Mouse (Mus musculus) MEL (cell line): ENCODE measurements at regions not wholly inside any gene's neighbourhood (a gene's known extent, or its start where the extent isn't known, plus 50 kb on each side); places are given as distances from the start of the nearest gene placed in this dataset.

Experiments used
- CHD2 ChIP-seq: IDR thresholded peaks from 2 replicates; pipeline ENCODE4 v1.6.1; 2011; ENCODE audit warnings: low read length, improper control_type of control experiment
- CTCF ChIP-seq, 3 experiments: IDR thresholded peaks in 2 of 3; conservative IDR thresholded peaks in 1 of 3; 2 replicates each; pipeline ENCODE4 v1.5.1; 2011 to 2012; ENCODE audit warnings: low read length in 3 of 3, low read depth in 2 of 3, mild to moderate bottlenecking in 2 of 3, improper control_type of control experiment in 1 of 3, inconsistent platforms in 1 of 3, mixed read lengths in 1 of 3, moderate library complexity in 1 of 3; ENCODE audit not compliant: control insufficient read depth in 1 of 3, insufficient read depth in 1 of 3, poor library complexity in 1 of 3, severe bottlenecking in 1 of 3
- E2F4 ChIP-seq: IDR thresholded peaks from 2 replicates; pipeline ENCODE4 v1.6.1; 2011; ENCODE audit warnings: low read depth, low read length, improper control_type of control experiment, borderline replicate concordance
- ELF1 ChIP-seq: IDR thresholded peaks from 2 replicates; pipeline ENCODE4 v1.6.1; 2014; ENCODE audit warnings: low read depth, mild to moderate bottlenecking, inconsistent platforms, low read length, improper control_type of control experiment, moderate library complexity
- EP300 ChIP-seq, 2 experiments: IDR thresholded peaks; 2 replicates each; pipeline ENCODE4 v1.6.1; 2011; ENCODE audit warnings: improper control_type of control experiment in 2 of 2, low read length in 2 of 2, low read depth in 1 of 2, mild to moderate bottlenecking in 1 of 2
- ETS1 ChIP-seq: IDR thresholded peaks from 2 replicates; pipeline ENCODE4 v1.6.1; 2012; ENCODE audit warnings: low read depth, mild to moderate bottlenecking, inconsistent platforms, low read length, improper control_type of control experiment, moderate library complexity
- MAX ChIP-seq: IDR thresholded peaks from 2 replicates; pipeline ENCODE4 v1.6.1; 2011; ENCODE audit warnings: low read length, improper control_type of control experiment
- MAZ ChIP-seq: IDR thresholded peaks from 2 replicates; pipeline ENCODE4 v1.6.1; 2012; ENCODE audit warnings: low read depth, mild to moderate bottlenecking, inconsistent platforms, low read length, improper control_type of control experiment
- MXI1 ChIP-seq: IDR thresholded peaks from 2 replicates; pipeline ENCODE4 v1.6.1; 2011; ENCODE audit warnings: mild to moderate bottlenecking, low read depth, low read length, improper control_type of control experiment
- POLR2A ChIP-seq, 2 experiments: IDR thresholded peaks; 2 replicates each; pipeline ENCODE4 v1.6.1; 2011 to 2012; ENCODE audit warnings: low read length in 2 of 2, mild to moderate bottlenecking in 2 of 2, control low read depth in 1 of 2, improper control_type of control experiment in 1 of 2, low read depth in 1 of 2, moderate library complexity in 1 of 2; ENCODE audit not compliant: control insufficient read depth in 1 of 2, insufficient read depth in 1 of 2, poor library complexity in 1 of 2
- POLR2AphosphoS2 ChIP-seq: IDR thresholded peaks from 2 replicates; pipeline ENCODE4 v1.6.1; 2011; ENCODE audit warnings: low read length, improper control_type of control experiment
- RAD21 ChIP-seq: IDR thresholded peaks from 2 replicates; pipeline ENCODE4 v1.6.1; 2011; ENCODE audit warnings: mild to moderate bottlenecking, low read depth, low read length, improper control_type of control experiment
- SIN3A ChIP-seq: IDR thresholded peaks from 2 replicates; pipeline ENCODE4 v1.6.1; 2012; ENCODE audit warnings: low read length, improper control_type of control experiment, inconsistent platforms
- ZC3H11A ChIP-seq: IDR thresholded peaks from 2 replicates; pipeline ENCODE4 v1.6.1; 2012; ENCODE audit warnings: low read depth, mild to moderate bottlenecking, inconsistent platforms, low read length, improper control_type of control experiment

DNA sequence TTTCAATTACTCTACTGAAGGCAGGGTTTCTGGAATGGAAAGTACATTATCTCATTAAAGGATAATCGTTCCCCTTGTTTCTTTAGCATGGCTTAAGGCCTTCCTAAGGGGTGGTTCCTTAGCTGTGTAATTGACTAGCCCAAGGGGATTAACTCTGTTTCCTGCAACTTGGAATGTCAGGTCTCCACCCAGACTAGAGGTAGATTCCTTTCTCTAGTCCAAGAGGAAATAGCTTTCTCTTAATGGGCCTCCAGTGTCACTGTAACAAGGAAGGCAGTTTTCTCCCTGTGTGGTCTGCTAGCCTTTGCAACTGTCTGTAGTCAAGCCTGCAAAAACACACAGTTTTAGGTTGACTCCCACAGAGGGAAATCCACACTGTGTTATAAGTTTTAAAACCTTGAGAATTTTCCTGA is 64.0 kb upstream of the Adgra3 start:
- TF ChIP-seq ETS1 (no peak), CTCF (IDR thresholded peaks at IDR 0.05 in 2 of 3, conservative IDR thresholded peaks at IDR 0.05 in 1 of 3; ENCODE audit: control insufficient read depth in 1 of 3, insufficient read depth in 1 of 3, low read depth in 2 of 3, low read length in 3 of 3, poor library complexity in 1 of 3, severe bottlenecking in 1 of 3) (no peak), MXI1 (no peak), POLR2A (IDR thresholded peaks at IDR 0.05; ENCODE audit: control insufficient read depth in 1 of 2, insufficient read depth in 1 of 2, low read depth in 1 of 2, low read length in 2 of 2, poor library complexity in 1 of 2) (no peak), EP300 (IDR thresholded peaks at IDR 0.05; ENCODE audit: low read depth in 1 of 2, low read length in 2 of 2) (no peak), E2F4 (no peak), POLR2AphosphoS2 (no peak), SIN3A (no peak), RAD21 (no peak), MAX (no peak), CHD2 (no peak), ZC3H11A (no peak), ELF1 (no peak), MAZ (no peak)
